Mouse (Mus musculus): ENCODE measurements around the gene Gzf1.
A peak's percentile ranks its signal among the peaks of the same experiment; 100 is the strongest.

The Gzf1 gene

DNA sequence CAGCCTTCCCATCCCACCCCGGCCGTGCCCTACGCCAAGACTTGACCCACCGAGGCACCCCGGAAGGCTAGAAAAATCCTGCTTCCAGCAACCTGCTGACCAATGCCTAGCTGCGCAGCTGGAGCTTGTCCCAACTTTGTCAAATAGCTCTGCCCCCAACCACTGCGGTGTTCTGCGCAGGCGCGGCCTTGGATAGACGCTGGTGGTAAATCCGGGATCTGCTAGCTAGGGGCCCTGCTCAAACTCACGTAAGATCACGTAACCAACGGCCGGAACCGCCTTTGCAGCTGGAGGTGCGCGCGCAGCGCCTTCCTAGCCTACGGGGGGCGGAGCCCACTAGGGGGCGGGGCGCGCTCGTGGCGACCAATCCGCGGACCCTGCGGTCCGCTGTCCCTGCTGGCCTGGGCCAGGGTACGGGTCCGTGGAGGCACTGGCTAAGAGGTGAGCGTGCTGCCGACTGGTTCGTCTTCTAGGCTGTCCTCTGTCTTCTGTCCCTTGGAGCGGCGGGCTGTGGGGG lies at the start of gene Gzf1:
TSS of gene Gzf1 (plus strand) at position 249 of the 517 bp plus-strand sequence.
- DNase-seq (ENCODE audit: low spot score) = peak; percentile 100

DNA sequence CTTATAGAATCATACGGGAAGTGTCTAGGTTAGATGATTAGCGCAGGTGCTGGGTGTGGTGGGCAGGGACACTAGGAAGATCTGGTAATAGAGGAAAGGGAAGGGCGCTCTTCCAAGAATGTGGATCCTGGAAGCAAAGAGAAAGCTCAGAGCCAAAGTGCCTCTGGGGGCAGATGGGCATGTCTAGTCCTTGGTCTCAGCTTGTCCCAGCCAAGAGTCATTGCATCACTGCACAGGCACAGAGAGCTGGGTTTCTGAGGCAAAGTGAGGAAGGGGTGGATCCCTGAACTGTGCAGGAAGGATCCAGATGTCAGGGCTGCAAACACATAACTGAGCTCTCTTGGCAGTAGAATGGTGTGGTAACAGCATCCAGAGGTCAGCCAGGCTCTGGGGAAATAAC lies 49.2 kb upstream of the Gzf1 start:
- no peak for DNase-seq (ENCODE audit: low spot score)

DNA sequence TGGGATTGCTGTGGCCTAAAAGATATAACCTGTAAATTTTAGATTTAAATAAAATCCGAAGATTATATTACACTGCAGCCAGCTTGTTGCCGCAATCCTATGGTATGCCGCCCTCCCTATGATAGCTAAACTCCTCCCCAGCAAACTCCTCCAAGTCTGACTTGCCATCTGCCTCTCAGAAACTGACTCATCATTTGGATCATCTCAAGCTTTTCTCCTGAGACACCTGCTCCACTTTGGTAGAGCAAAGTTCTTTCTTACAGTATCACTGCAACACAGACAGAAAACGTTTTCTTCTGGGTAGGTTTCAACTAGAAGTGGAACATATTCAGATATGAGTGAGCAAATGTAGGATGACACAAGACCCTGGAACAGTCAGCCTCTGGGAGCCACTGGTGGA lies 46.4 kb upstream of the Gzf1 start:
- DNase-seq (ENCODE audit: low spot score) = no peak

DNA sequence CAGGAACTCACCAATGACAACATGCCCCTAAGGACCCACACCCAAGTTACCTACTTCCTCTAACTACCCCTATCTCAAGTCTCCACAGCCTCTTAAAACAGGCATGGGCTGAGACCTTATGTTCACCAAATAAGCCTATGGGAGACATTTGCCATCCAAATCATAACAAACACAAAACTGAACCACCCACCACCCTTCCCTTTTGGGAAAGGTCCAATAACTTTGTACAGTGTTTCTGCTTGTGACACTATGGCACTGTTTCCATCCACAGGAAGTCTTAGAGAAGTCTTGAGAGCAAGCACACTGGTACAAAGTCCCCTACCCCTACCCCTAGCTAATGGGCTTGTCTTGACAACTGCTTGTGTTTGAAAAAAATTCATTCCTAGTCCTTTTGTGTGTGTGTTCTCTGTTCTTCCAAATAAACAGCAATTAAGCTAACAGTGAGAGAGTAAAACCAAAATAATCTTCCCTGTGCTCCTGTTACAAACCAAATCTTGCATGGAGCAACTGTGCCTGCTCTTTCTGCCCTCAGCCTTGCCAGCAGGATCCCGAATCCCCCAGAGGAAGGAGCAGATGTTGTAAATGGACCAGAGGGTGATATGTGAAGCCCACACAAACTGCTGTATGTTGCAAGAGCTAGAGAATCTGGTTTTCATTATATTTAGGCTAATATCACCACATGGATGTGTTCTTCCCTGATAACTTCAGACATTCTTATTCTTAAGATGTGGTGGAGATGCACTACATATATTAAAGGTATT lies 38.0 kb upstream of the Gzf1 start:
- no peak for DNase-seq (ENCODE audit: low spot score)

DNA sequence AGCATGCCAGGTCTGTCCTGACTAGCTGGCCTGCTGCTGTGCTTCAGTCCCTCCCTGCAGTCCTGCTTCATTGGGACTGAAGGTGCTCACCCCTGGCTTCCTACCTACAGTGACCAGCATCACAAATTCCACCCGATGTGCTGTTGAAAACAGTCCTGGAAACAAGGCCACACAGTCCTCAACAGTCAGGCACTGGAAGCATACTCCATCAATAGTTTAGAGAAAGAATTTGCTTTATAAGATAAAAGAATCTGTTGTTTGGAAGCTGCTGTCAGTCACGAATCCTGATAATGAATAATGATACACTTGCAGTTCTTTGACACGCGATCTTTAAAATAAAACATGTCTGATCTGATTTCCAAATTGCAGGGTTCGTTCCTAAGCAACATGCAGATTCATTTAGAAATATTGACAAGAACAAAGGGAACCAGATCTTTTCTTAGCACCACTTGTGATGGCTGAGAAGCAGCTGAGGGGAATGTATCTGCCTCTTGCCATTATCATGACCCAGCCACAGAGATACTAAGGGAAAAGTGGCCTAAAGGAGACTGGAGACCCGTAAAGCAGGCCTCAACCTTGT lies 36.3 kb upstream of the Gzf1 start:
- DNase-seq (ENCODE audit: low spot score) = no peak

DNA sequence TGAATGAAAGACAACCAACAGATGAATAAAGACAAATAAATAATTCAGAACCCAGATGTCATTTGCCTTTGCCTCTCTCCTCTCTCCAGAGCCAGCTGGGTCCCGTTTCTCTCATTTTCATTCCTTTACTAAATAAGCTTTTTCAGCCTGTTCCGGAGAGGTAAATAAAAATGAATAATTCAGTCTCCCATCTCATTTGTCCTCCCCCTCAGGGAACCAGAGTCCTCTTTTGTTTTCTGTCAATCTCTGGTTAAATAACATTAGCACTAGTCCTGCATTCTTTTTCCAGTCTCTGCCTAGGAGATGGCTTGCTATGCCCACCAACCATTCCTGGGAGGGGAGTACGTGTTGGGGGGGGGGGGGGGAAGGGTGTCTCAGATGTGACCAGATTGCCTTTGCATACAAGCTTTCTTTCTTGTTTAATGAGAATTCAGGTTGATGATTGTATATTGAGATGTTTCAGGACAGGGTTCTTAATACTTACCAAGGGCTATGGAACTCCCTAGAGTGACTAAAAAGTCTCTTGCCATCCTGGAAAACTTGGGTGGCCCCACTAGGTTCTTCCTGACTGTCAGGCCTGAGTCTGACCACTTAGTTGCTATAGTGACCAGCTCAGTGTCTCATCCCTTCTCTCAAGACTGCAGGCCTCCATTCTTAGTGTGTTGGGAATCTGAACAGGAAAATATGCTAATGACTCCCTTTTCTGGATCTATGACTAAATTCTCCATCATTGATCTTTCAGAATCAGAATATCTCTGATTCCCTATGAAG lies 30.1 kb upstream of the Gzf1 start:
- DNase-seq (ENCODE audit: low spot score) = no peak

DNA sequence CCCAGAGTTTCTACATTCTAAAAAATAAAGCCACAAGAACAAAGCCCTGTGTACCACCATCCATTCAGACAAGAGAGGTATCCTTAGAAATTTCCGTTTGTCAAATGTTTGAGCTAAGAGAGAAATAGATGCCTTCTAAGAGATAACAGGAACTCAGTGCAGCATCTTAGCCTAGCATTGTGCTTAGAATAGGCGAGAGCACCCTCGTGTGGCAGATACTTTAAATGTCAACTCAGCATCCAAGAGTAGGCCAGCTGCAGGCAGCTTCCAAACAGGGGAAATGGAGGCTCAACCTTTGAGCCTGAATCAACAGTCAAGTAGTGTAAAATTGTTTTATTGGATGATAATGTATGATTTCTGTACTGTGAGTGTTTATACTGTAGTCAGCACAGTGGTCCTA lies 25.9 kb upstream of the Gzf1 start:
- DNase-seq (ENCODE audit: low spot score) = peak; percentile 75

DNA sequence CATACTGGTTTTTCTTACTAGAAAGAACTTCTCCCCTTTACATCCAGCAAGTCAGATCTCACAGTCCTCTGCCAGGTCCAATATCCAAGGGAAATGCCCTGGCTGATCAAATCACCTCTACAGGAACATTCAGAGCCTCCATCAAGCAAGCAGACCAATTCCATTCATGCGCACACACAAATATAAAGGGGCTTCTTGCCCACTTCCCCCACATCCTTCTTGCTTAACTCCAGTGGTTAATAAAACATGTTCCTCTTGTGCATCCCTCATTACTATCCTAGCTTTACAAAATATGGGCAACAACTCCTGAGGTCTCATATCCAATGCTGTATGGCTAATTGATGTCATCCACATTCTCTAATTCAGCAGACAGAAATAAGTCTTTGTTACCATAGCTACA lies 17.4 kb upstream of the Gzf1 start:
- DNase-seq (ENCODE audit: low spot score) = no peak

DNA sequence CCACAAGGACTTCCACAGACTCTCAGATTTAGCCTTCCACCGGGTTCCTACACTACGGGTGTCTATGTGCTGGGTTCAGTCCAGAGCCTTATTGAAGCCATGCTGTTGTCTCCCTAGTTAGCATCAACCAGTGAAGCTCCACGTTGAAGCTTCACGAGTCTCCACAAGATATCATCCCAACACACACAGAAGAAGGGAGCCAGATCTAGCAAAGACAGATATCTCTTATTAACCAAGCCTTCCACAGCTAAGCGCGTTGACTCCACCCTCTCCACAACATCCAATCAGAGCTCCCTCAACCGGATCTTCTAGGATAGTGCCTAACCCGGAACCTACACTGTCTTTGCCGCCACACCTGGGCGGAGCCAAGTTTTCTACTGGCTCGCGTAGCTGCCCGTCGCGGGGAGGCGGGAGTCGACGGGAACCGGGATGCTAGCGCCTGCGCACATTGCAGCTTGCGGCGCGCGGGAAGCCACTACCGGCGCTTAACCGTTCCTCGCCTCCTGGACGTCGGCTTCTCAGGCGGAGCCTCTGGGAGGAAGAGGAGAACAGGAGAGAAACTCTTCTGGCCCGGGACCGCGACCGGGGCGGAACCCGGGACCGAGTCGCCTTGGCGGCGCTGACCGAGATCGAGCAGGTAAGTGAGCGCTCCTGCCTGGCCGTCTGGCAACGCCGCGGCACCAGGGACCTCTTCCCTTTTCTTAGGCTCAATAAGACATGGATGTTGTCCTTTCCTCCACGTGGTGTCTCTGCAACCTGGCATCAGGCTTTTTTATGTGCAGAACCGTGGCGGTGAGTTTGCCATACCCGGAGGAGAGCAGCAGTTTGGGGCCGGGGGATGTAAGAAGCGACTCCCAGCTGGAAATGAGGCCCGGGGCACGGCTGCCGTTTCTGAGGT lies 8.4 kb upstream of the Gzf1 start, which contains the start of gene Nxt1:
TSS of gene Nxt1 (plus strand) at position 403 of the 898 bp plus-strand sequence.
- peak; percentile 99 for DNase-seq (ENCODE audit: low spot score)

DNA sequence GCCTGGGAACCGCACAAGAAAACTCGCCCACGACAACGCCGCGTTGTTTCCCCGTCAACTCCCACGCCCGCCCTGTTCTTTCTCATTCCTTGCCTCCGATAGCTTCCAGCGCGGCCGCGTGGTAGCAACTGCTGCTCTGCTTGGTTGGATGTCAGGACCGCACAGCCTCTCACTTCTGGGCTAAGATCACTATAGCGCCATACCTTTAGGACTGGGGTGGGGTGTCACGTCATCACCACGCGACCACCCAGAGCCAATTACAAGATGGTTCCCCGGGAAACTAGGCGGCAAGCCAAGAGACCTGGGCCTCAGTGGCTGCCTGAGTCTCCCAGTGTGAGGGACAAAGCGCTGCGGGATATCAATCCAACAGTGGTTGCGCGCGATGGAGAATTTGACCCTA lies 3.0 kb upstream of the Gzf1 start:
- peak; percentile 86 for DNase-seq (ENCODE audit: low spot score)

DNA sequence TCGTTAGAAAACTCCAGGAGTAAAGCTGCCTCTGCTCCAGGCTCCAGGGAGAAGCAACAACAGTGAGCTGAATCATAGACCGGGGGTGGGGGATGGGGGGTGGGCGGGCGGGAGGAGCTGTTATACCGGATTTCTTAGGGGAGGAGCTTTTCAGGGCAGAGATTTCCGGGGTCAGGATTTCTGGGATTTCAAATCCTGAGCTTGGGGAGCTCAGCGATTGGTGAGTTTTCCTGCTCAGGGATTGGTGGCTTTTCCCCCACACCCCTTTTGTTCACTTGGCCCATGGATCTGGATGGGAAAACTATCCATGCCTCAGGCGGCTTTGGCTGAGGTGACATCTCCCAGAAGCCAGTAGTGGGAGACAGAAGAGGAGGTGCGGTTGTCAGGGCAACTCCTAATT lies 1.5 kb upstream of the Gzf1 start:
- DNase-seq (ENCODE audit: low spot score) = no peak

DNA sequence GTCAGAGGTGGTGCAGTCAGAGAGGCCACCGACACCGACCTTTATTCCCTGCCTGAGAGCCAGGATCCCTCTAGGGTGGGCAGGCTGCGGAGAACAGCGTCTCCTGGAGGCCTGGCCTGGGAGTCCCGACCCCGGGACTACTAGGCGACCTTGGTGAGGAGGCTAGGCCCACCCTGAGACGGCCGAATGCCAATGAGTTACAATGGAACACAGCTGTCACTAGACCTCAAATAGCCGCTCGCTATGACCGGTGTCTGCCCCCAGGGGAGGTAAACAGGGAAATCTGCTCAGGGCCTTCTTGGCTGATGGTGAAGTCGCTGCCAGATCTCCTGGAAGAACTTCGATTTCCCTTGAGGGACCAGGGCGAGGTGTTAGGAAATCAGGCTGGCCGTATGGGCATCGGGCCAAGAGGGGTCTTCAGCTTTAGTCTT lies 653 bp downstream of the Gzf1 start:
- DNase-seq (ENCODE audit: low spot score) = peak; percentile 76

DNA sequence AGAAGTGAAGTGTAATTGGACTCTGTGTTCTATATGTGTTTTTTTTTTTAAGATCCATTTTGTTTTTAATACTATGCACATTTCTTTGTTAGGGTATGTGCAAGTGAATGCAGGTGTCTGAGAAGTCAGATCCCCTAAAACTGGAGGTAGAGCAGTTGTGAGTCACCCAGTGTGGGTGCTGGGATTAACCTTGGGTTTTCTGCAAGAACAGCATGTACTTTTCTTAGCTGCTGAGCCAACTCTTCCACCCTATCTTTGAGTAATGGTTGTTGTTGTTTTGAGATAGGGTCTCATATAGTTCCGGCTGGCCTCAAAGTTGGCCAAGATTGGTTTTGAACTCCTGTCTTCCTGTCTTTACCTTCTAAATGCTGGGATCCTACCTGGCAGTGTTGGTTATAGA lies 2.2 kb downstream of the Gzf1 start:
- DNase-seq (ENCODE audit: low spot score) = no peak

DNA sequence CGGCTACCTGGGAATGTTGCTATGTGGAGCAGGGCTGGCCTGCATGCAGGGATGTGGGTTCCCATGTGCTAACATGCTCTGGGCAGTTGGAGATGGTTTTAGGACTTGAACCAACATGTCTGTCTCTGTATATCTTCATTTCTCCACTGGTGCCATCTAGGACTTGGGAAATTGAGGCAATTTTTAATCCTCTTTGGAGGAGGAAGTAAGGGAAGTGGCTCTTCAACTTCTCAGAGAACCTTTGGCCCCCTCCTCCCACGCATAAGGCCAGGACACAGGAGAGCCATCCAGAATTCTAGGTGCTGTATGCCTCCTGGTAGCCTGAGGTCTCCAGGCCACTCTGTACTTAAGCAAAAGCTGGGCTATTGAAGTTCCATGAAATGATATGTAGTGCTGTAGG lies 4.1 kb downstream of the Gzf1 start:
- DNase-seq (ENCODE audit: low spot score) = no peak

DNA sequence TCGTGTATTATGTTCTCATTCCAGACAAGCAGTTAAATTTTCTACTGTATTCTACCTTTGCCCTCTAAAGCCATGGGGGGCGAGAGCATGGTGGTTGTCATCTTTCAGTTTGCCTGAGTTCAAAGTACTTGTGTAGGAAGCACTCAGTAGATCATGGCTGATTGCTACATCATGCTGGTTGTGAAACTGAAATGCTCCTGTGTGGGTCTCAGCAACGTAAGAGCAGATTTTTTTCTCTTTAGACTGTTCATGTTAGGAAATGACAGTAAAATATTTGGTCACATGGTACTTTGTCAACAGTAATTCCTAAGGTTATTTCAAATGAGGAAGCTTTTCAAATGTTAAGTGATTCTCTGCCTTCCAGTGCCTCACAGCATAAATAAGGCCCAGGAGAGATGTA lies 4.9 kb downstream of the Gzf1 start:
- DNase-seq (ENCODE audit: low spot score) = no peak

DNA sequence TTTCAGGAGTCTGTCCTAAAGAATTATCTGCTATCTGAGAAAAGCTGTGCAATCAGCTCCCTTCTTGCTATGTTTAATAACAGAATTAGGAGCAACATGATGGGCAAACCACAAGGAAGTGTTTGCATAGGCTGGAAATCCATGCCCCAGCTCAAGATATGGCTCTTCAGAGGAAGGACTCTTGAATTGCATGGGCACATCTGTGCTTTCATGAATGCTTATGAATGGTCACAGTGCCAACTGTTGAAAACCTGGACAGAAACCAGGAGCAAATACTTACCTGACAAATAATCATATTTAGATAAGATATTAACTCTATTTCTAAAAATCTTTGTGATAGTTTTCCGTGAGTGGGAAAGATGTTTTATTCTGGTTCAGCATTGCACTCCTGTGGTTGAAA lies 6.0 kb downstream of the Gzf1 start:
- no peak for DNase-seq (ENCODE audit: low spot score)

DNA sequence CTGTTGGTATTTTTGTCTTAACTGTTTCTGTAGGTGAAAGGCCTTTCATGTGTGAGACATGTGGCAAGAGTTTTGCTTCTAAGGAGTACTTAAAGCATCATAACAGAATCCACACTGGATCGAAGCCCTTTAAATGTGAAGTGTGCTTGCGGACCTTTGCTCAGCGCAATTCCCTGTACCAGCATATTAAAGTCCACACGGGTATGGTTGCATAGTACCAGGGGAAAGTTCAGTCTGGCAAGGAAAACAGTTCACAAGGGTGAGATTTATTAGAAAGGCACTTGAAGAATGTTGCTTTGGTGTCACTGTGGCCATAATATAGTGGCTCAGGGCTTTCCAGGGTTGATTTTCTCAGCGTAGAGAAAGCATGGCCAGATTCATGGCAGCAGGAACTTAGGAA lies 7.1 kb downstream of the Gzf1 start:
- DNase-seq (ENCODE audit: low spot score) = no peak

DNA sequence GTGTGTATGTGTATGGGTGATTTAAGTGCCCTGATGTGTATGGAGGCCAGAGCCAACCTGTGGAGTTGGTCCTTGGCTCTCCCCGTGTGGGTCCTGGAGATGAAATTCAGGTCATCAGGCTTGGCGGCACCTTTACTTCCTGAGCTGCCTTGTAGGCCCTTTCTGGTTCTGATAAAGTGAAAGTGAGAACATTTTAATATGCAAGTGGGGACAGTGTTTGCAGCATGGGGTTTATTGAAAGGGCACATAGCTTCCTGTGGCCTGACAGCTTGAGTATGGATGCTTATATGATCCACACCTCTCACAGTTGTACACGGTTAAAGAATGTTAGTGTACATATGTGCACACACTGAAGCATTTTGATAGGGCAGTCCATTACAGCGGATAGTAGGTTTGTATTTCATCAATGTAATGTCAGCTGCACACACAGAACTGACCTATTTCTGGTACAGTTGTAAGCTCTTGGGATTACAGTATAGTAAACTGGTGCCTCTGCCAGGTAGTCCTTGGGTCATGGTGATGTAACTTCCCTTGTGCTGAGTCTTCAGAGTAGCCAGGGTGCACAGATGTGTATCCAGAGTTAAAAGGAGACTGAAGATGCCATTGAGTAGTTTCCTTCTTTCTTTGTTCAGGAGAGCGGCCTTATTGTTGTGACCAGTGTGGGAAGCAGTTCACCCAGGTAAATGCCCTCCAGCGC lies 8.8 kb downstream of the Gzf1 start:
- no peak for DNase-seq (ENCODE audit: low spot score)

DNA sequence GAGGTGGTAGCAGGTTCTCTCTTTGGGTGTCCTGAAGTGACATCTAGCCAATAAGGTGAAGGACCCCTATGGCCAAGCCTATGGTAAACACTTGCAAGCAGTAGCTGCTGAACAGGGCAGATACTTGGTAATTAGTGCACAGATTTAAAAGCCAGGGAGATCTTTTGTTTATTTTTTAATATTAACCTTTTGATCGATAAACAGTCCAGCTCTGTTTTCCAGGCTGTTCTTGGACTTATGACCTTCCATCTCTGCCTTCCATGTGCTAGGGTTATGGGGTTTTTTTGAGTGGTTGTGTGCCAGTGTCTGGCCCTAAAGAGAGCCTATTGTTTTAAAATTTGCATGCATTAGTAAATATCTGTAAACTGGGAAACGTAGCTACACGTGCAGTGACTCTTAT lies 9.5 kb downstream of the Gzf1 start:
- DNase-seq (ENCODE audit: low spot score) = no peak

DNA sequence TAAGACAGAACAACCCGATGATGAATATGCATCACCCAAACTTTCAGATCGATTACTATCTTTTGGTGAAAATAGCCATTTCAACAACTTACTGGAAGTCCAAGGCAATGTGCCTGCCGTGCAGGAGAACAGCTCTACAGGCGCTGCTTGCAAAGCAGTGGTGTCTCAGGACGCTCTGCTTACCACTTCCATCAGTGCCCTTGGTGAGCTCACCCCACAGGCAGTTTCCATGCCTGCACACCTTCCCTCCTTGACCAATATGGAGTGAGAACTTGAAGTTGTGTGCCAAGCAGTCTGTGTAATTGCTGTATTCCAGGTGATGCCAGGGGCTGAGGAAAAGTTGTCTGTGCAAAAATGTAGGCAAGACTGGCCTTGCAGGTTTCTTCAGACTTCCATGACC lies 10.0 kb downstream of the Gzf1 start:
- no peak for DNase-seq (ENCODE audit: low spot score)

DNA sequence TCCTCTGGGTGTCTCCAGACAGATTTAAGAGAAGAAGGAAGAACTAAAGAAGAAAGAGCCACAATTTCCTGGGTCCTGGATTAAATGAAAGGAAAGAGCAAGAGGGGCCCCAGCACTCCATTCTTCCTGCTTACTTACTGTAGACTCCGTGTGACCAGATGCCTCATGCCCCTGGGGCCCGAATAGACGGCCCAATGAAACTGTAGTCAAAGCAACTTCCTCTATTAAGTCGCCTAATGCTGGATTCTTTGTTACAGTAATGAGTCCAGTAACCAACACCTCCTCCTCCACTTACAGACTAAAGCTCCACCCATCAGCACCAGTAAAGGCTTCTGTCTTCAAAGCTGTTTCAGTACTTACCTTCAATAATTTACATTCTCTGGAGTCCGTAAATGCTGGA lies 17.7 kb downstream of the Gzf1 start:
- DNase-seq (ENCODE audit: low spot score) = no peak

Data from testis, postnatal 10 days (tissue).